Comparison of ENCODE assay signal across 15 mouse cellular contexts in genomic region chr3:47280270-47280669, GRCm38 (mm10).
DNase-seq lines count a peak whose midpoint lies in the region; ATAC-seq and TF ChIP-seq lines count a peak whose summit lies in the region.
"Had no signal": no experiment of that assay in that cellular context is flagged by ENCODE, and none has a peak within 500 bp of the region (broad histone marks: within the 10 kb centered on the region; RNA-seq: fewer than 3 reads in every experiment).

No protein-coding gene starts in this region.

- intact Hi-C loops in left cerebral cortex, postnatal 14 days (cut with DNase I) = no loop called here

- H3K27ac ChIP-seq in embryonic facial prominence, embryonic 14.5 days (replicated peaks; ENCODE audit: low read depth, low read length) = no peak overlapping the region
- H3K27ac ChIP-seq in embryonic facial prominence, embryonic 10.5 days (replicated peaks) = no peak overlapping the region
- no peak overlapping the region for H3K27ac ChIP-seq in heart, postnatal 0 days (ENCODE audit: low read depth)
- H3K27ac ChIP-seq: limb, embryonic 10.5 days had no signal

- no peak for ATAC-seq in embryonic facial prominence, embryonic 14.5 days (ENCODE audit: low read depth)
- ATAC-seq in heart, postnatal 0 days (ENCODE audit: insufficient read depth, low read depth) = no peak
- ATAC-seq in erythroblast, adult 5-6 weeks (replicated peaks; ENCODE audit: low FRiP score, poor library complexity, severe bottlenecking) = no peak
- ATAC-seq: Patski had no signal

- no peaks in the 10 kb centered on the region for H3K4me1 ChIP-seq in embryonic facial prominence, embryonic 14.5 days (ENCODE audit: control insufficient read depth, insufficient read depth, low read length)
- H3K4me1 ChIP-seq in embryonic facial prominence, embryonic 10.5 days = no peaks in the 10 kb centered on the region
- no peaks in the 10 kb centered on the region for H3K4me1 ChIP-seq in heart, postnatal 0 days (ENCODE audit: control insufficient read depth, insufficient read depth)
- H3K4me1 ChIP-seq: limb, embryonic 10.5 days had no signal

- no peak overlapping the region for H3K4me3 ChIP-seq in embryonic facial prominence, embryonic 14.5 days (ENCODE audit: low read depth, low read length)
- no peak overlapping the region for H3K4me3 ChIP-seq in embryonic facial prominence, embryonic 10.5 days
- no peak overlapping the region for H3K4me3 ChIP-seq in heart, postnatal 0 days (ENCODE audit: low read depth, low read length)
- H3K4me3 ChIP-seq: limb, embryonic 10.5 days had no signal

- WGBS in embryonic facial prominence, embryonic 14.5 days = 65% methylated on average over 5 of the region's 5 CpGs
- WGBS in embryonic facial prominence, embryonic 10.5 days = 71% methylated on average over 5 of the region's 5 CpGs
- 37% methylated on average over 5 of the region's 5 CpGs for WGBS in heart, postnatal 0 days

- no peak overlapping the region for H3K4me2 ChIP-seq in embryonic facial prominence, embryonic 14.5 days (ENCODE audit: low read depth, low read length)
- H3K4me2 ChIP-seq in heart, postnatal 0 days (ENCODE audit: low read depth, low read length) = peak overlapping the region; percentile 15; the same call in 1 of the 2 replicates

- TF ChIP-seq CTCF in heart, postnatal 0 days (IDR thresholded peaks at IDR 0.05; ENCODE audit: low read depth) = no peak

- no peak for TF ChIP-seq EP300 in heart, postnatal 0 days (IDR thresholded peaks at IDR 0.05; ENCODE audit: low read depth)

- no peaks in the 10 kb centered on the region for H3K9me3 ChIP-seq in embryonic facial prominence, embryonic 14.5 days (ENCODE audit: control insufficient read depth, low read length)
- H3K9me3 ChIP-seq in embryonic facial prominence, embryonic 10.5 days = no peaks in the 10 kb centered on the region
- H3K9me3 ChIP-seq in heart, postnatal 0 days (replicated peaks; ENCODE audit: control insufficient read depth, low read length) = no peaks in the 10 kb centered on the region
- H3K9me3 ChIP-seq: limb, embryonic 10.5 days had no signal

- peak; percentile 16 for DNase-seq in embryonic facial prominence, embryonic 14.5 days (ENCODE audit: low spot score)
- no peak for DNase-seq in embryonic facial prominence, embryonic 10.5 days (ENCODE audit: low spot score)
- peak; percentile 3 for DNase-seq in left cerebral cortex, adult 11 months (ENCODE audit: low spot score)
- DNase-seq in left cerebral cortex, postnatal 14 days (ENCODE audit: low spot score in 2 of 2) = no peak
- DNase-seq in heart, postnatal 0 days (ENCODE audit: low spot score) = no peak
- DNase-seq in retina, postnatal 7 days (ENCODE audit: low read depth, low spot score) = peak; percentile 3
- no peak for DNase-seq in natural killer cell, adult 2 months (ENCODE audit: low spot score in 2 of 2)
- DNase-seq: adrenal gland, adult 8-10 months; cerebellum, adult 9-11 months; kidney, adult 11 months; lung, adult 18-20 months; thymus, postnatal 25 days had no signal

- H3K36me3 ChIP-seq in embryonic facial prominence, embryonic 14.5 days (ENCODE audit: control insufficient read depth, insufficient read depth, low read length) = no peaks in the 10 kb centered on the region
- no peaks in the 10 kb centered on the region for H3K36me3 ChIP-seq in embryonic facial prominence, embryonic 10.5 days (replicated peaks)
- H3K36me3 ChIP-seq in heart, postnatal 0 days (replicated peaks; ENCODE audit: control insufficient read depth, insufficient read depth, low read length) = no peaks in the 10 kb centered on the region
- H3K36me3 ChIP-seq: limb, embryonic 10.5 days had no signal

- H3K27me3 ChIP-seq in embryonic facial prominence, embryonic 14.5 days (replicated peaks; ENCODE audit: control insufficient read depth, insufficient read depth, low read length) = no peaks in the 10 kb centered on the region
- H3K27me3 ChIP-seq in embryonic facial prominence, embryonic 10.5 days (replicated peaks; ENCODE audit: low read depth, poor library complexity, severe bottlenecking) = no peaks in the 10 kb centered on the region
- no peaks in the 10 kb centered on the region for H3K27me3 ChIP-seq in heart, postnatal 0 days (ENCODE audit: control insufficient read depth, insufficient read depth, low read length)

- H3K9ac ChIP-seq in embryonic facial prominence, embryonic 14.5 days (ENCODE audit: low read depth, low read length) = no peak overlapping the region
- H3K9ac ChIP-seq in heart, postnatal 0 days (replicated peaks; ENCODE audit: low read depth, low read length) = no peak overlapping the region

Comparison
In these comparisons a context has a peak if more than half of its experiments do, and no peak if none do; other contexts are left out.
1. DNase-seq: peak in embryonic facial prominence, embryonic 14.5 days (single experiment), left cerebral cortex, adult 11 months (single experiment) and retina, postnatal 7 days (single experiment); none in embryonic facial prominence, embryonic 10.5 days (single experiment), left cerebral cortex, postnatal 14 days (0 of 2), heart, postnatal 0 days (single experiment) and natural killer cell, adult 2 months (0 of 2).